Mouse (Mus musculus) CH12.LX (cell line): ENCODE data around the gene Rnf144a. TPM values are rescaled to one million over a fixed set of nuclear protein-coding genes. Genes with fewer than 3 reads are reported as not detected.

Experiments
- DNase-seq: peaks from one replicate; pipeline ENCODE4 v3.0.0-alpha.2; 2013; ENCODE audit errors: extremely low read depth
- H3K27ac ChIP-seq: 2 replicates; pipeline ENCODE4 v1.5.1; 2012; ENCODE audit warnings: low read depth, mild to moderate bottlenecking, control low read depth, moderate library complexity; ENCODE audit not compliant: insufficient read depth
- H3K27me3 ChIP-seq: replicated peaks from 2 replicates; pipeline ENCODE3; 2012; ENCODE audit warnings: inconsistent platforms
- H3K36me3 ChIP-seq, 2 experiments: replicated peaks in 1 of 2; 2 replicates each; pipeline versions ENCODE3 to v1.6.1; 2012; ENCODE audit warnings: inconsistent platforms in 1 of 2, low read length in 1 of 2, mild to moderate bottlenecking in 1 of 2, mixed read lengths in 1 of 2, moderate library complexity in 1 of 2; ENCODE audit not compliant: control insufficient read depth in 1 of 2, insufficient read depth in 1 of 2
- H3K4me1 ChIP-seq, 2 experiments: 2 replicates each; pipeline ENCODE4 v1.6.1; 2012; ENCODE audit warnings: inconsistent platforms in 1 of 2, moderate library complexity in 1 of 2; ENCODE audit not compliant: insufficient read depth in 2 of 2, control insufficient read depth in 1 of 2
- H3K4me2 ChIP-seq: 2 replicates; pipeline ENCODE4 v1.6.1; 2012; ENCODE audit warnings: low read depth, mild to moderate bottlenecking, control low read depth; ENCODE audit not compliant: poor library complexity, insufficient read depth, severe bottlenecking
- H3K4me3 ChIP-seq, 3 experiments: fragments of 150-350 bp in 1 of 3; sonication (generic) in 1 of 3; replicated peaks in 1 of 3; 2 replicates each; pipeline versions ENCODE3 to v1.5.1; 2011 to 2012; ENCODE audit warnings: low read depth in 2 of 3, low read length in 2 of 3, mild to moderate bottlenecking in 2 of 3, moderate library complexity in 2 of 3, control low read depth in 1 of 3, improper control_type of control experiment in 1 of 3, inconsistent platforms in 1 of 3, mixed read lengths in 1 of 3; ENCODE audit not compliant: poor library complexity in 1 of 3
- H3K79me2 ChIP-seq: replicated peaks from 2 replicates; pipeline ENCODE4 v1.6.1; 2012; ENCODE audit warnings: mild to moderate bottlenecking, moderate library complexity; ENCODE audit not compliant: control insufficient read depth, poor library complexity, insufficient read depth, severe bottlenecking; ENCODE audit errors: extremely low read depth
- H3K9ac ChIP-seq: 2 replicates; pipeline ENCODE4 v1.6.1; 2012; ENCODE audit warnings: low read depth, mild to moderate bottlenecking, control low read depth, moderate library complexity; ENCODE audit not compliant: insufficient read depth
- H3K9me3 ChIP-seq: replicated peaks from 2 replicates; pipeline ENCODE3; 2012; ENCODE audit warnings: low read length, inconsistent platforms, mixed read lengths
- CHD1 ChIP-seq: IDR thresholded peaks from 2 replicates; pipeline ENCODE4 v1.6.1; 2012; ENCODE audit warnings: low read depth, low read length, improper control_type of control experiment, inconsistent platforms
- CHD2 ChIP-seq: IDR thresholded peaks from 2 replicates; pipeline ENCODE4 v1.6.1; 2011; ENCODE audit warnings: low read length, improper control_type of control experiment
- CTCF ChIP-seq, 2 experiments: IDR thresholded peaks in 1 of 2; conservative IDR thresholded peaks in 1 of 2; 2 replicates each; pipeline ENCODE4 v1.5.1; 2011 to 2012; ENCODE audit warnings: low read depth in 2 of 2, low read length in 2 of 2, improper control_type of control experiment in 1 of 2, inconsistent platforms in 1 of 2, mild to moderate bottlenecking in 1 of 2, moderate library complexity in 1 of 2
- E2F4 ChIP-seq: IDR thresholded peaks from 2 replicates; pipeline ENCODE4 v1.6.1; 2011; ENCODE audit warnings: low read depth, low read length, improper control_type of control experiment; ENCODE audit not compliant: insufficient replicate concordance
- ELF1 ChIP-seq: IDR thresholded peaks from 2 replicates; pipeline ENCODE4 v1.6.1; 2014; ENCODE audit warnings: low read depth, mild to moderate bottlenecking, inconsistent platforms, low read length, improper control_type of control experiment
- GABPA ChIP-seq: IDR thresholded peaks from 2 replicates; pipeline ENCODE4 v1.6.1; 2012; ENCODE audit warnings: low read depth, low read length, improper control_type of control experiment, inconsistent platforms; ENCODE audit not compliant: insufficient replicate concordance
- HCFC1 ChIP-seq: IDR thresholded peaks from 2 replicates; pipeline ENCODE4 v1.6.1; 2012; ENCODE audit warnings: low read depth, mild to moderate bottlenecking, inconsistent platforms, low read length, improper control_type of control experiment
- IRF4 ChIP-seq: IDR thresholded peaks from 2 replicates; pipeline ENCODE4 v1.6.1; 2014; ENCODE audit warnings: low read depth, mild to moderate bottlenecking, inconsistent platforms, low read length, improper control_type of control experiment
- JUN ChIP-seq: IDR thresholded peaks from 2 replicates; pipeline ENCODE4 v1.6.1; 2011; ENCODE audit warnings: low read depth, mild to moderate bottlenecking, low read length, improper control_type of control experiment, moderate library complexity; ENCODE audit not compliant: insufficient read depth
- MAFK ChIP-seq: IDR thresholded peaks from 2 replicates; pipeline ENCODE4 v1.6.1; 2011; ENCODE audit warnings: low read length, improper control_type of control experiment; ENCODE audit not compliant: insufficient replicate concordance
- MAX ChIP-seq: IDR thresholded peaks from 2 replicates; pipeline ENCODE4 v1.6.1; 2011; ENCODE audit warnings: low read length, improper control_type of control experiment
- MAZ ChIP-seq: IDR thresholded peaks from 2 replicates; pipeline ENCODE4 v1.6.1; 2012; ENCODE audit warnings: low read depth, mild to moderate bottlenecking, inconsistent platforms, low read length, improper control_type of control experiment, moderate library complexity
- NELFE ChIP-seq: IDR thresholded peaks from 2 replicates; pipeline ENCODE4 v1.6.1; 2011; ENCODE audit warnings: low read depth, low read length, improper control_type of control experiment
- NRF1 ChIP-seq: IDR thresholded peaks from 2 replicates; pipeline ENCODE4 v1.6.1; 2014; ENCODE audit warnings: low read depth, mild to moderate bottlenecking, inconsistent platforms, low read length, improper control_type of control experiment, moderate library complexity
- POLR2A ChIP-seq: IDR thresholded peaks from 2 replicates; pipeline ENCODE4 v1.6.1; 2011; ENCODE audit warnings: low read depth, mild to moderate bottlenecking, improper control_type of control experiment, low read length
- SIN3A ChIP-seq: IDR thresholded peaks from 2 replicates; pipeline ENCODE4 v1.6.1; 2012; ENCODE audit warnings: low read length, improper control_type of control experiment, inconsistent platforms
- TBP ChIP-seq: conservative IDR thresholded peaks from 2 replicates; pipeline ENCODE4 v1.6.1; 2011; ENCODE audit warnings: low read depth, low read length, improper control_type of control experiment
- TCF12 ChIP-seq: IDR thresholded peaks from 2 replicates; pipeline ENCODE4 v1.6.1; 2014; ENCODE audit warnings: low read depth, mild to moderate bottlenecking, inconsistent platforms, low read length, improper control_type of control experiment
- UBTF ChIP-seq: IDR thresholded peaks from 2 replicates; pipeline ENCODE4 v1.6.1; 2012; ENCODE audit warnings: low read depth, mild to moderate bottlenecking, inconsistent platforms, low read length, improper control_type of control experiment, moderate library complexity
- USF1 ChIP-seq: IDR thresholded peaks from 2 replicates; pipeline ENCODE4 v1.6.1; 2014; ENCODE audit warnings: low read depth, mild to moderate bottlenecking, inconsistent platforms, low read length, improper control_type of control experiment
- USF2 ChIP-seq: conservative IDR thresholded peaks from 2 replicates; pipeline ENCODE4 v1.6.1; 2011; ENCODE audit warnings: low read depth, low read length, improper control_type of control experiment
- ZC3H11A ChIP-seq: IDR thresholded peaks from 2 replicates; pipeline ENCODE4 v1.6.1; 2012; ENCODE audit warnings: low read depth, mild to moderate bottlenecking, inconsistent platforms, low read length, improper control_type of control experiment
- ZMIZ1 ChIP-seq: IDR thresholded peaks from 2 replicates; pipeline ENCODE4 v1.6.1; 2012; ENCODE audit warnings: low read depth, mild to moderate bottlenecking, inconsistent platforms, low read length, improper control_type of control experiment
- ZNF384 ChIP-seq: IDR thresholded peaks from 2 replicates; pipeline ENCODE4 v1.6.1; 2012; ENCODE audit warnings: low read depth, low read length, improper control_type of control experiment, inconsistent platforms
- dilution Hi-C: fragments of 300-500 bp; cut with MboI; formaldehyde crosslinking; loops from 2 replicates; pipeline ENCODE4 v1.14.3; 2020; ENCODE audit warnings: low sequenced_read_pairs; ENCODE audit not compliant: extremely low pct_unique_long_range_greater_than_20kb, extremely low pct_ligation_motif_present
- in situ Hi-C: fragments of 300-500 bp; cut with MboI; formaldehyde crosslinking; loops from 3 replicates; pipeline ENCODE4 v1.14.3; 2019; ENCODE audit warnings: low sequenced_read_pairs, low pct_ligation_motif_present, low pct_unique_long_range_greater_than_20kb, mixed read lengths
- polyA plus RNA-seq: library from polyadenylated mRNA; unstranded; fragments of >175 nt; gene quantifications from 2 replicates; pipeline ENCODE4 v1.2.1, GENCODE M21; 2012; ENCODE audit warnings: low read depth; ENCODE audit not compliant: insufficient read length
- total RNA-seq, 2 experiments: library from RNA; depleted of rRNA; stranded (reverse); fragments of 300-350 nt in 1 of 2; fragments of >200 nt in 1 of 2; gene quantifications; 2 replicates each; pipeline ENCODE4 v1.2.3; 2012 to 2014

Gene Rnf144a
- total and polyA plus RNA-seq, 3 experiments = 0.04 to 0.57 (median 0.52) TPM

- H3K4me2 ChIP-seq = no peak overlapping the region
- H3K27me3 ChIP-seq = no peaks in the 10 kb centered on the region
- H3K27ac ChIP-seq = no peak overlapping the region
- peaks cover 1 to 9% of the 10 kb centered on the region in 2 experiments for H3K4me1 ChIP-seq
- no peak for TF ChIP-seq SIN3A
- TF ChIP-seq CHD2 = no peak
- TF ChIP-seq ZNF384 = no peak
- TF ChIP-seq MAZ = no peak
- TF ChIP-seq ELF1 = no peak
- TF ChIP-seq NELFE = no peak
- TF ChIP-seq IRF4 = no peak
- no peak for TF ChIP-seq ZC3H11A
- TF ChIP-seq MAFK = no peak
- no peak for TF ChIP-seq JUN
- TF ChIP-seq TBP = no peak
- TF ChIP-seq GABPA = no peak
- no peak for TF ChIP-seq MAX
- TF ChIP-seq CTCF (conservative IDR thresholded peaks at IDR 0.05 in 1 of 2, IDR thresholded peaks at IDR 0.05 in 1 of 2; ENCODE audit: low read depth in 2 of 2, low read length in 2 of 2) = no peak
- TF ChIP-seq CHD1 = no peak
- dilution Hi-C loops = no loop called here
- DNase-seq = no peak
- H3K4me3 ChIP-seq = no peak overlapping the region
- no peaks in the 10 kb centered on the region for H3K79me2 ChIP-seq
- no peaks in the 10 kb centered on the region for H3K9me3 ChIP-seq
- H3K9ac ChIP-seq = no peak overlapping the region
- in situ Hi-C loops = no loop called here
- no peaks in the 10 kb centered on the region for H3K36me3 ChIP-seq
Measured at GRCm38 (mm10) chr12:26454682-26455081, 39.6 kb upstream of the Rnf144a start.

GRCm38 (mm10) chr12:26452951-26453350 lies 37.9 kb upstream of the Rnf144a start:
- peaks cover 0 to 7% of the 10 kb centered on the region in 2 experiments; a peak in 2 of 4 replicates for H3K4me1 ChIP-seq
- H3K9ac ChIP-seq = no peak overlapping the region
- H3K4me3 ChIP-seq = no peak overlapping the region
- no peak for TF ChIP-seq NELFE
- TF ChIP-seq ZMIZ1 = no peak
- TF ChIP-seq E2F4 = no peak
- TF ChIP-seq NRF1 = no peak
- TF ChIP-seq USF1 = no peak
- TF ChIP-seq ZC3H11A = no peak
- no peak for TF ChIP-seq UBTF
- no peak for TF ChIP-seq JUN
- no peak for TF ChIP-seq IRF4
- no peak for TF ChIP-seq USF2
- no peak for TF ChIP-seq TCF12
- no peak for TF ChIP-seq CTCF (conservative IDR thresholded peaks at IDR 0.05 in 1 of 2, IDR thresholded peaks at IDR 0.05 in 1 of 2; ENCODE audit: low read depth in 2 of 2, low read length in 2 of 2)
- TF ChIP-seq ELF1 = no peak
- no peak for TF ChIP-seq CHD2
- TF ChIP-seq POLR2A = no peak
- no peak for TF ChIP-seq HCFC1
- TF ChIP-seq GABPA = no peak
- in situ Hi-C loops (no loop called here), dilution Hi-C loops (no loop called here)
- H3K36me3 ChIP-seq = no peaks in the 10 kb centered on the region
- no peak overlapping the region for H3K4me2 ChIP-seq
- H3K79me2 ChIP-seq = no peaks in the 10 kb centered on the region
- H3K27ac ChIP-seq = no peak overlapping the region
- DNase-seq = no peak
- H3K9me3 ChIP-seq = no peaks in the 10 kb centered on the region
- H3K27me3 ChIP-seq = no peaks in the 10 kb centered on the region
